Mouse (Mus musculus) small intestine, adult 2 months (tissue): ENCODE results near the gene Dock9. TPM values are rescaled to one million over a fixed set of nuclear protein-coding genes. Genes with fewer than 3 reads are reported as not detected.

ENCODE experiments used
- H3K27ac ChIP-seq: fragments of 200-500 bp; 2 replicates; pipeline ENCODE4 v1.5.1; 2012; ENCODE audit warnings: low read depth, low read length, control low read depth, inconsistent platforms; ENCODE audit not compliant: insufficient read depth
- H3K27me3 ChIP-seq: fragments of 200-500 bp; 2 replicates; pipeline ENCODE4 v1.6.1; 2012; ENCODE audit warnings: mild to moderate bottlenecking, moderate library complexity, low read length, inconsistent platforms; ENCODE audit not compliant: control insufficient read depth, insufficient read depth
- H3K36me3 ChIP-seq: fragments of 200-500 bp; 2 replicates; pipeline ENCODE4 v1.6.1; 2012; ENCODE audit warnings: mild to moderate bottlenecking, low read length, control low read depth, inconsistent platforms; ENCODE audit not compliant: control insufficient read depth, insufficient read depth
- H3K4me1 ChIP-seq: fragments of 200-500 bp; 2 replicates; pipeline ENCODE4 v1.6.1; 2012; ENCODE audit warnings: low read length, inconsistent platforms, mixed read lengths; ENCODE audit not compliant: control insufficient read depth, insufficient read depth, insufficient read length
- H3K4me3 ChIP-seq: fragments of 200-500 bp; 2 replicates; pipeline ENCODE4 v1.5.1; 2012; ENCODE audit warnings: low read depth, mild to moderate bottlenecking, control low read depth, inconsistent platforms, low read length, moderate library complexity
- CTCF ChIP-seq: fragments of 200-500 bp; IDR thresholded peaks from 2 replicates; pipeline ENCODE4 v1.5.1; 2012; ENCODE audit warnings: low read depth, mild to moderate bottlenecking, control low read depth, inconsistent platforms, low read length, moderate library complexity, mixed read lengths; ENCODE audit not compliant: insufficient replicate concordance, insufficient read length; ENCODE audit errors: extremely low read depth
- POLR2A ChIP-seq: fragments of 200-500 bp; IDR thresholded peaks from 2 replicates; pipeline ENCODE4 v1.6.1; 2012; ENCODE audit warnings: low read depth, mild to moderate bottlenecking, control low read depth, inconsistent platforms, low read length, moderate library complexity
- WGBS: fragments of 180-500 bp; shearing (Covaris S2); methylation state at CpG from one replicate; pipeline ENCODE4 v1.1.7; 2018; 5-methylcytosine and 5-hydroxymethylcytosine counted together
- polyA plus RNA-seq: library from polyadenylated mRNA; depleted of rRNA; stranded (reverse); fragments of >200 nt; gene quantifications from 2 replicates; pipeline ENCODE4 v1.2.3, GENCODE M21; 2012

Dock9 gene
- polyA plus RNA-seq, 1 experiment = 5.7 TPM

DNA sequence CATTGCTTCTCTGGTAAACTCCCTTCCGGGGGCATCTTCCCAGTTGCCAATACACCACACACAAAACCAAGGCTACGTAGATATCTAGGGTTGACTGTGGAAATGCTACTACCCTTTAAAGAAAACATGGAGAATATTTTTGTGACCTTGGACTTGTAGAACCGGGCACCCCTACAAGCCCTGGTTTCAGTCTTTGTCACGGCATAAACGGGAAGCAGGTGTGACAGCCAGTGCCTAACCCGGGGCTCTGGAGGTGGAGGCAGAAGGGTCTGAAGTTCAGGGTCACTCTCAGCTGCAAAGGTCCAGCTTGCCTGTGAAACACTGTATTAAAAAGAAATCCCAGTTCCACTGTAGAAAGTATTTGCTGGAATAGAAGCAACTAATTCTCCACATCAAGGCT lies 200.6 kb downstream of the Dock9 start:
- TF ChIP-seq CTCF (no peak), POLR2A (no peak)
- Histone ChIP-seq H3K36me3 (peaks cover 3% of the 10 kb centered on the region; the same call in 1 of the 2 replicates), H3K27ac (no peak overlapping the region), H3K27me3 (no peaks in the 10 kb centered on the region), H3K4me1 (no peaks in the 10 kb centered on the region), H3K4me3 (no peak overlapping the region)
- 56% methylated on average over 6 of the region's 6 CpGs for WGBS

DNA sequence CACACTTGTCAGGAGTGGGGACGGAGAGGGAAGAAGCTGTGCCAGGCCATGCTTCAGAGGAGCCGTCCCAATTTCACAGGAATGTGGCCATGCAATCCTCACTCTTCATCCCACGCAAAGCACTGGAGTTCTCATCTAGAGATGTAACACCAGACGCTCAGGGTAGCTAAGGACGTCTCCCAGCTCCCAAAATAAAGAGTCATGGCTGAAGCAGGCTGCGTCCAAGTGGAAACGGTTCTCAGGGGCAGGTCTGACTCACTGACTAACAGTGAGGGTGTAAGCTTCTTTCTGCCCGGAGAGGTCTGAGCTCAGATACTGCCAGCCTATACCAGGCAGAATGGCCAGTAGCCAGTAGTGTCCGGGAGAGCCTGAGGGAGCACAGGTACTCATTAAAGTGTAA lies 201.0 kb downstream of the Dock9 start:
- 88% methylated on average over 9 of the region's 9 CpGs for WGBS
- peaks cover 3% of the 10 kb centered on the region; the same call in 1 of the 2 replicates for H3K36me3 ChIP-seq

DNA sequence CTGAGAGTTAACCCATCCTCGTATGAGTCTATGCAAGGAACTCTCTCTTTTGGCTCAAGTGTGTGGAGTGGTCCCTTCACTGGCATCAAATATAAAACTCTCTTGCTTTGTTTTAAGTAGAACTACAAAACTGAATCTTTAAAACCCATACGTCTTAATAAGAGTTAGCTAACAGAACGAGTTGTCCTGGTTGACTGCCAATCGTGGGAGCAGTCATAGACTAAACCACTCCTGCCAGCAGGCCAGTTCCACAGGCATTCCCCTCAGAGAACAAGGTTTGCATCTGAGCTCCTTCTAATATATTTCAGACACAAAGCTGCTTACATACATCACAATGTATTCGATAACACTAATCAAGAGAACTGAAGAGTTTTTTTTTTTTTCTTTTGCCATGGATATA lies 203.0 kb downstream of the Dock9 start:
- no peaks in the 10 kb centered on the region for H3K4me1 ChIP-seq
- peaks cover 3% of the 10 kb centered on the region; the same call in 1 of the 2 replicates for H3K36me3 ChIP-seq
- 87% methylated on average over 5 of the region's 5 CpGs for WGBS
- no peaks in the 10 kb centered on the region for H3K27me3 ChIP-seq
- TF ChIP-seq POLR2A (no peak), CTCF (no peak)
- no peak overlapping the region for H3K27ac ChIP-seq
- no peak overlapping the region for H3K4me3 ChIP-seq

More for the DNA sequence above, 201.0 kb downstream of the Dock9 start:
- no peak for TF ChIP-seq CTCF
- no peak for TF ChIP-seq POLR2A
- Histone ChIP-seq H3K27ac (no peak overlapping the region), H3K27me3 (no peaks in the 10 kb centered on the region), H3K4me3 (no peak overlapping the region), H3K4me1 (no peaks in the 10 kb centered on the region)

DNA sequence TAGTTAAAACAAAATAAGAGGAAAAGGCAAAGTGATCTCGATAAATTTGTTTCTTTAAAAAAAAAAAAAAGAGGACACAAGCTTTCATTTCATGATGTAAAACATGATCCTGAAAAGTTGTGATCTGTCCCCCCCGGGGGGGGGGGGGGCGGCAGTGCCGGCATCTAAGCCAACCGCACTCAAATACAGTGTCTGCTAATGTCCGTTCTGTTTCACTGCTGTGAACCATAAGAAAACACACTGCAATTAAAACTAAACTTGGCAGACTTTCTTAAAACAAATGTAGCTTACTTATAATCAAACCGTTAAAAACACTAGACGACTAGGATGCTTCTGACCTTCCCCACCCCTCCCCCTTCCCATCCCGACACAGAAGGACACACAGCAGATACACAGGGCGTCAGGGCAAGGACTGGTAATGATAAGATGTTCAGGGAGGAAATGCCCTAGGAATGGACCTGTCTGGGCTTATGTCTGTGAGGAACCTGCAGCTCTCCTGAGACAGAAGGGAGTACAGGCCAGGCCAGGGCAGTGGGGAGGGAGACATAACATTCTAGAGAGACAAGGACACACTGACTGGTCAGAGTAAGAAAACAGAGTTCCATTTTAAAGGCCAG lies 204.2 kb downstream of the Dock9 start:
- Histone ChIP-seq H3K36me3 (peaks cover 3% of the 10 kb centered on the region; the same call in 1 of the 2 replicates), H3K27ac (0 out of 2 replicates have a peak overlapping the region, but pooled peaks have one; percentile 12), H3K27me3 (no peaks in the 10 kb centered on the region), H3K4me1 (no peaks in the 10 kb centered on the region), H3K4me3 (no peak overlapping the region)
- TF ChIP-seq CTCF = no peak
- no peak for TF ChIP-seq POLR2A
- 75% methylated on average over 10 of the region's 10 CpGs for WGBS

- H3K27me3 ChIP-seq = no peaks in the 10 kb centered on the region
- H3K4me3 ChIP-seq = no peak overlapping the region
- TF ChIP-seq CTCF = no peak
- no peak overlapping the region for H3K27ac ChIP-seq
- peaks cover 2% of the 10 kb centered on the region; the same call in 1 of the 2 replicates for H3K36me3 ChIP-seq
- no peaks in the 10 kb centered on the region for H3K4me1 ChIP-seq
- 62% methylated on average over 3 of the region's 3 CpGs for WGBS
Measured at GRCm38 (mm10) chr14:121592890-121593289, 204.7 kb downstream of the Dock9 start.

DNA sequence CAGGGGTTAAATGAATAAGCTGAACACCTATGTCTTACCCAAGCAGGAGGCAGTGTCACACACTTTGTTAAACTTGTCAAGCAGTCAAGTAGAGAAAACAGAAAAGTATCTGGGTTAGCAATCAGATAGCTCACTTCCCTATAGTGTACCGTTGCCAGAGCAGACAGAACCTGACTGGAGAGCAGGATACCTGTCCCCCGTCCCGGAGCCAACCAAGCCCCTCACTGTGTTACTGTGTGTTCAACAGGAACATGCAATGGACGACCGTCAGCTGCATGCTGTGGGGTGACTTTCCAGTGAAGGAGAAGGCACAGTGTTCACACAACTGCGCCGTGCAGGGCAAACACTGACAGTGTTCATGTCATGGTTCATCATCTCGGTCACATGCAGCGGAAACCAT lies 205.3 kb downstream of the Dock9 start:
- 90% methylated on average over 9 of the region's 9 CpGs for WGBS
- TF ChIP-seq CTCF = no peak
- TF ChIP-seq POLR2A = no peak
- no peak overlapping the region for H3K27ac ChIP-seq
- no peaks in the 10 kb centered on the region for H3K27me3 ChIP-seq
- no peak overlapping the region for H3K4me3 ChIP-seq
- peaks cover 2% of the 10 kb centered on the region; the same call in 1 of the 2 replicates for H3K36me3 ChIP-seq
- H3K4me1 ChIP-seq = no peaks in the 10 kb centered on the region

DNA sequence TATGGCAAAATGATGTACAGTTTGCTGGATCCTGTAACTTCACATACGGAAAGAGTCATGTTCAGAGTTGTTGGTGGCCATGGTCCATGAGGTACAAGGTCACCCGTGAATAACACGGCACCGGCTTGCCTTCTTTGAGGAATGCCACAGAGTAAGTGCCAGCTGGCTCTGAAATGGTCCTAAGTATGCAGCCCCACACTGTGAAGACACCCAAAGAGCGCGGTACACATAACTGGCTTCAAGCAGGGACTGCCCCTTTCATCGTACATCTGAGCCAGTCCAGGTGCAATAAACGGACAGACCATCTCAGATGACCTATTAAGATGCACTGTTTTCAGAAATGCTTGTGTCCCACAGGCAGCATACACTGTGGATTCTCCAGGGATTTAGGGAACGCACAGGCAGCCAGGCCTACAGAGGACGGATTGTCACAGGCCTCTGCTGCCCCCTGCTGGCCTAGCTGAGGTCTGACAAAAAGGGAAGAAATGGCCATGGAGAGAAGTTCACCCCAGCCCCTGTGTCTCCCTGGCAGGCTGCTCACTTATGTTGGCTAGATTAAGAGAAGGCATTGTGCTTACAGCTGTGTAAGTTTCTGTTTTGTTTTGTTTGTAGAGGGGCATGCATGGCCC lies 208.4 kb downstream of the Dock9 start:
- H3K36me3 ChIP-seq = no peaks in the 10 kb centered on the region
- TF ChIP-seq CTCF (peak; percentile 96), POLR2A (no peak)
- H3K27ac ChIP-seq = no peak overlapping the region
- no peaks in the 10 kb centered on the region for H3K4me1 ChIP-seq
- 63% methylated on average over 10 of the region's 10 CpGs for WGBS
- H3K4me3 ChIP-seq = no peak overlapping the region
- no peaks in the 10 kb centered on the region for H3K27me3 ChIP-seq

GRCm38 (mm10) chr14:121588451-121588850 lies 209.2 kb downstream of the Dock9 start:
- no peaks in the 10 kb centered on the region for H3K36me3 ChIP-seq
- no peak overlapping the region for H3K27ac ChIP-seq
- no peaks in the 10 kb centered on the region for H3K4me1 ChIP-seq
- TF ChIP-seq POLR2A = no peak
- no peak for TF ChIP-seq CTCF
- H3K27me3 ChIP-seq = no peaks in the 10 kb centered on the region
- no peak overlapping the region for H3K4me3 ChIP-seq
- 74% methylated on average over 4 of the region's 4 CpGs for WGBS
